Mouse (Mus musculus): ENCODE measurements around the gene Zdhhc22. TPM values are rescaled to one million over a fixed set of nuclear protein-coding genes. Genes with fewer than 3 reads are reported as not detected.

The Zdhhc22 gene
- not detected in 2 replicates for total RNA-seq (2014; rRNA removed; ENCODE audit: low replicate concordance)
- 0.05 TPM in 1 of 2 replicates, not detected in the other for polyA plus RNA-seq (2015; fragmentation: Nextera tagmentation; extraction: Ambion mirVana)

- TF ChIP-seq EP300 (IDR thresholded peaks at IDR 0.05; ENCODE audit: low read depth) (no peak), CTCF (IDR thresholded peaks at IDR 0.05; ENCODE audit: low read depth) (no peak)
- Histone ChIP-seq H3K9ac (replicated peaks; ENCODE audit: low read depth, low read length) (no peak within 1 kb of the TSS), H3K36me3 (replicated peaks; ENCODE audit: control insufficient read depth, insufficient read depth, low read length) (no peaks in the 10 kb centered on the region), H3K27me3 (ENCODE audit: control insufficient read depth, insufficient read depth, low read length) (peaks cover 71% of the 10 kb centered on the region), H3K4me1 (ENCODE audit: control insufficient read depth, insufficient read depth) (no peaks in the 10 kb centered on the region), H3K27ac (ENCODE audit: low read depth) (no peak within 1 kb of the TSS), H3K9me3 (replicated peaks; ENCODE audit: control insufficient read depth, low read length) (no peaks in the 10 kb centered on the region), H3K4me2 (ENCODE audit: low read depth, low read length) (peak within 1 kb of the TSS; percentile 44), H3K4me3 (ENCODE audit: low read depth, low read length) (peak within 1 kb of the TSS; percentile 25)
- DNase-seq (ENCODE audit: low spot score) (peak; percentile 41), ATAC-seq (ENCODE audit: insufficient read depth, low read depth) (peak; percentile 62)
- WGBS: 2% methylated on average over 54 of the region's 68 CpGs
These were observed at the start of gene Zdhhc22 for GRCm38 (mm10) chr12:86989890-86990754. Gene Zdhhc22 (minus strand): TSS chr12:86990430.

- 0 out of 2 replicates have a peak, but pooled peaks cover 1% of the 10 kb centered on the region for H3K4me1 ChIP-seq (ENCODE audit: control insufficient read depth, insufficient read depth)
- no peaks in the 10 kb centered on the region for H3K9me3 ChIP-seq (replicated peaks; ENCODE audit: control insufficient read depth, low read length)
- no peak for ATAC-seq (ENCODE audit: insufficient read depth, low read depth)
- H3K9ac ChIP-seq (replicated peaks; ENCODE audit: low read depth, low read length): no peak overlapping the region
- H3K27me3 ChIP-seq (ENCODE audit: control insufficient read depth, insufficient read depth, low read length): no peaks in the 10 kb centered on the region
- H3K4me2 ChIP-seq (ENCODE audit: low read depth, low read length): no peak overlapping the region
- no peak for DNase-seq (ENCODE audit: low spot score)
- H3K4me3 ChIP-seq (ENCODE audit: low read depth, low read length): no peak overlapping the region
- 89% methylated on average over 7 of the region's 7 CpGs for WGBS
- TF ChIP-seq EP300 (IDR thresholded peaks at IDR 0.05; ENCODE audit: low read depth) (no peak), CTCF (IDR thresholded peaks at IDR 0.05; ENCODE audit: low read depth) (no peak)
- no peak overlapping the region for H3K27ac ChIP-seq (ENCODE audit: low read depth)
- no peaks in the 10 kb centered on the region for H3K36me3 ChIP-seq (replicated peaks; ENCODE audit: control insufficient read depth, insufficient read depth, low read length)
These were observed 46.4 kb upstream of the Zdhhc22 start for GRCm38 (mm10) chr12:87036631-87037030.

- ATAC-seq (ENCODE audit: insufficient read depth, low read depth): peak; percentile 88
- H3K4me2 ChIP-seq (ENCODE audit: low read depth, low read length): 0 out of 2 replicates have a peak overlapping the region, but pooled peaks have one; percentile 1
- no peaks in the 10 kb centered on the region for H3K9me3 ChIP-seq (replicated peaks; ENCODE audit: control insufficient read depth, low read length)
- no peak overlapping the region for H3K4me3 ChIP-seq (ENCODE audit: low read depth, low read length)
- no peaks in the 10 kb centered on the region for H3K36me3 ChIP-seq (replicated peaks; ENCODE audit: control insufficient read depth, insufficient read depth, low read length)
- no peak overlapping the region for H3K9ac ChIP-seq (replicated peaks; ENCODE audit: low read depth, low read length)
- peaks cover 8% of the 10 kb centered on the region; the same call in 1 of the 2 replicates for H3K4me1 ChIP-seq (ENCODE audit: control insufficient read depth, insufficient read depth)
- H3K27me3 ChIP-seq (ENCODE audit: control insufficient read depth, insufficient read depth, low read length): peaks cover 24% of the 10 kb centered on the region
- peak overlapping the region; percentile 56 for H3K27ac ChIP-seq (ENCODE audit: low read depth)
- WGBS: 29% methylated on average over 5 of the region's 5 CpGs
- DNase-seq (ENCODE audit: low spot score): peak; percentile 61
- TF ChIP-seq EP300 (IDR thresholded peaks at IDR 0.05; ENCODE audit: low read depth) (no peak), CTCF (IDR thresholded peaks at IDR 0.05; ENCODE audit: low read depth) (no peak)
These were observed 41.0 kb upstream of the Zdhhc22 start for GRCm38 (mm10) chr12:87031163-87031763.

DNA sequence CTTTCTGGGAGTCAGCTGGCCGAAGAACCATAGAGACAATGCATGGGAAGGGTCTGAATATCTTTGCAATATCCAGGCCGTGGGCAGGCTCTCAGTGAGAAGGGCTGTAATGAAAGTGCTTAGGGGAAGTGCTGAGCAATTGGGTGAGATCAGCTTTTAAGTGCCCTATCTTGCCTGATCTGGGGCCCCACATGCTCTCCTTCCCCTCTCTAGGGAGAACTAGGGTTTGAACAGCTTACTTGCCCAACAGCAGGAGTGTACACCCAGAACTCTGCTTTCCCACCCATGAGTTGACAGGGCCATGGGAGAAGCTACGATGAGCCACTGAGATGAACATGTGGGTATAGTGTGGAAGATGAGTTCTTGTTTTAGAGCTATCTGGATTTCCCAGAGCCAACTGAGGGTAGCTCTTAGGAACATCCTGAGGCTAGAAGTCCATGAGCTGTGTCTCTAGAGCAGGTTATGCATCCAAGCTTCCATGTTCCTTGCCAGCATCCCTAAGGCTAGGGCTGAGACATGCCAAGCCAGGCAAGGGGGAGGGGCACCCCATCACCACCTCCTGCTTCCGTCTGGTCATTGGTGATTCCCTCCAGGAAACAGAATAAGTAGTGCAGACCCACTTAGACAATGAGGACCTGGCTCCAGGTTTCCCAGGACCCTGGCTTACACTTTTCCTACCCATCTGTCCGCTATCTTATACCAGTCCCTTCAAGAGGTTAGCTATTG, 39.2 kb upstream of the Zdhhc22 start:
- no peak overlapping the region for H3K4me2 ChIP-seq (ENCODE audit: low read depth, low read length)
- H3K9ac ChIP-seq (replicated peaks; ENCODE audit: low read depth, low read length): no peak overlapping the region
- no peak for ATAC-seq (ENCODE audit: insufficient read depth, low read depth)
- no peak overlapping the region for H3K27ac ChIP-seq (ENCODE audit: low read depth)
- TF ChIP-seq EP300 (IDR thresholded peaks at IDR 0.05; ENCODE audit: low read depth) (no peak), CTCF (IDR thresholded peaks at IDR 0.05; ENCODE audit: low read depth) (no peak)
- peaks cover 35% of the 10 kb centered on the region for H3K27me3 ChIP-seq (ENCODE audit: control insufficient read depth, insufficient read depth, low read length)
- 70% methylated on average over 5 of the region's 5 CpGs for WGBS
- H3K4me1 ChIP-seq (ENCODE audit: control insufficient read depth, insufficient read depth): peaks cover 8% of the 10 kb centered on the region; the same call in 1 of the 2 replicates
- H3K36me3 ChIP-seq (replicated peaks; ENCODE audit: control insufficient read depth, insufficient read depth, low read length): no peaks in the 10 kb centered on the region
- H3K9me3 ChIP-seq (replicated peaks; ENCODE audit: control insufficient read depth, low read length): no peaks in the 10 kb centered on the region
- no peak overlapping the region for H3K4me3 ChIP-seq (ENCODE audit: low read depth, low read length)
- no peak for DNase-seq (ENCODE audit: low spot score)

GRCm38 (mm10) chr12:87028068-87028467, 37.8 kb upstream of the Zdhhc22 start:
- Histone ChIP-seq H3K4me1 (ENCODE audit: control insufficient read depth, insufficient read depth) (peaks cover 8% of the 10 kb centered on the region; the same call in 1 of the 2 replicates), H3K4me3 (ENCODE audit: low read depth, low read length) (no peak overlapping the region), H3K36me3 (replicated peaks; ENCODE audit: control insufficient read depth, insufficient read depth, low read length) (no peaks in the 10 kb centered on the region), H3K9me3 (replicated peaks; ENCODE audit: control insufficient read depth, low read length) (no peaks in the 10 kb centered on the region), H3K9ac (replicated peaks; ENCODE audit: low read depth, low read length) (no peak overlapping the region), H3K27me3 (ENCODE audit: control insufficient read depth, insufficient read depth, low read length) (peaks cover 35% of the 10 kb centered on the region), H3K4me2 (ENCODE audit: low read depth, low read length) (no peak overlapping the region), H3K27ac (ENCODE audit: low read depth) (no peak overlapping the region)
- DNase-seq (ENCODE audit: low spot score): no peak
- no peak for TF ChIP-seq EP300 (IDR thresholded peaks at IDR 0.05; ENCODE audit: low read depth)
- TF ChIP-seq CTCF (IDR thresholded peaks at IDR 0.05; ENCODE audit: low read depth): no peak
- ATAC-seq (ENCODE audit: insufficient read depth, low read depth): no peak
- 60% methylated on average over 2 of the region's 2 CpGs for WGBS

Data from heart, postnatal 0 days (tissue).